Mouse (Mus musculus) neural tube, embryonic 14.5 days (tissue): ENCODE measurements around the gene Raver1. TPM values are rescaled to one million over a fixed set of nuclear protein-coding genes. Genes with fewer than 3 reads are reported as not detected.
A peak's percentile ranks its signal among the peaks of the same experiment; 100 is the strongest.

Source experiments
- ATAC-seq: fragments of 200-750 bp; cut with Nextera tagmentation; 2 replicates; pipeline ENCODE4 v1.8.0; 2017; ENCODE audit warnings: low read depth, mild to moderate bottlenecking, moderate TSS enrichment, moderate library complexity
- H3K27ac ChIP-seq: fragments of 300-500 bp; sonication (generic); 2 replicates; pipeline ENCODE4 v1.5.1; 2014; ENCODE audit warnings: low read depth, mild to moderate bottlenecking, control low read depth, low read length, moderate library complexity, mixed read lengths
- H3K27me3 ChIP-seq: fragments of 300-500 bp; sonication (generic); 2 replicates; pipeline ENCODE4 v1.6.1; 2014; ENCODE audit warnings: low read length; ENCODE audit not compliant: control insufficient read depth, insufficient read depth
- H3K36me3 ChIP-seq: fragments of 300-500 bp; sonication (generic); 2 replicates; pipeline ENCODE4 v1.6.1; 2014; ENCODE audit warnings: low read length, mixed read lengths; ENCODE audit not compliant: control insufficient read depth, insufficient read depth
- H3K4me1 ChIP-seq: fragments of 300-500 bp; sonication (generic); 2 replicates; pipeline ENCODE4 v1.6.1; 2014; ENCODE audit warnings: low read length; ENCODE audit not compliant: control insufficient read depth, insufficient read depth
- H3K4me2 ChIP-seq: fragments of 300-500 bp; sonication (generic); 2 replicates; pipeline ENCODE4 v1.6.1; 2014; ENCODE audit warnings: mild to moderate bottlenecking, low read depth, low read length, control low read depth
- H3K4me3 ChIP-seq: fragments of 300-500 bp; sonication (generic); 2 replicates; pipeline ENCODE4 v1.5.1; 2014; ENCODE audit warnings: low read depth, low read length, control low read depth, mixed read lengths
- H3K9ac ChIP-seq: fragments of 300-500 bp; sonication (generic); replicated peaks from 2 replicates; pipeline ENCODE4 v1.6.1; 2014; ENCODE audit warnings: low read depth, mild to moderate bottlenecking, control low read depth, low read length, mixed read lengths
- H3K9me3 ChIP-seq: fragments of 300-500 bp; sonication (generic); 2 replicates; pipeline ENCODE4 v1.6.1; 2016; ENCODE audit warnings: low read length; ENCODE audit not compliant: control insufficient read depth
- WGBS: fragments of 180-500 bp; shearing (Covaris S2); extraction: QIAGEN DNeasy Blood & Tissue Kit; methylation state at CpG from one replicate; pipeline ENCODE4 v1.1.7; 2014; 5-methylcytosine and 5-hydroxymethylcytosine counted together
- polyA plus RNA-seq: library from polyadenylated mRNA; unstranded; fragments of >200 nt; fragmentation: Nextera tagmentation; extraction: Ambion mirVana; gene quantifications from 2 replicates; pipeline ENCODE4 v1.2.1, GENCODE M21; 2014

The Raver1 gene
- polyA plus RNA-seq, 1 experiment from 2014 or later, result 29.4 TPM

- ATAC-seq, result no peak
- Histone ChIP-seq H3K4me2 (no peak overlapping the region), H3K9me3 (no peaks in the 10 kb centered on the region), H3K4me3 (no peak overlapping the region), H3K27ac (no peak overlapping the region), H3K36me3 (peaks cover 3% of the 10 kb centered on the region; the same call in 1 of the 2 replicates), H3K27me3 (no peaks in the 10 kb centered on the region), H3K4me1 (peaks cover 7% of the 10 kb centered on the region), H3K9ac (no peak overlapping the region)
- WGBS, result 90% methylated on average over 12 of the region's 12 CpGs
Measured at GRCm38 (mm10) chr9:21132102-21132775, 40.4 kb upstream of the Raver1 start.

- Histone ChIP-seq H3K4me3 (peak within 1 kb of the TSS; percentile 59), H3K36me3 (peaks cover 3% of the 10 kb centered on the region; the same call in 1 of the 2 replicates), H3K4me1 (peaks cover 7% of the 10 kb centered on the region), H3K27me3 (no peaks in the 10 kb centered on the region), H3K9me3 (no peaks in the 10 kb centered on the region), H3K27ac (peak within 1 kb of the TSS; percentile 60), H3K9ac (peak within 1 kb of the TSS; percentile 44), H3K4me2 (peak within 1 kb of the TSS; percentile 70)
- ATAC-seq, result peak; percentile 98
- WGBS, result 7% methylated on average over 37 of the region's 37 CpGs
Measured at GRCm38 (mm10) chr9:21131059-21131956, 39.5 kb upstream of the Raver1 start, which contains the start of gene Tyk2. Gene Tyk2 (minus strand): TSS chr9:21131243.

- 87% methylated on average over 2 of the region's 2 CpGs for WGBS
- H3K4me3 ChIP-seq, result no peak overlapping the region
- no peak overlapping the region for H3K9ac ChIP-seq
- no peak overlapping the region for H3K27ac ChIP-seq
- H3K27me3 ChIP-seq, result no peaks in the 10 kb centered on the region
- no peak for ATAC-seq
- no peaks in the 10 kb centered on the region for H3K9me3 ChIP-seq
- H3K36me3 ChIP-seq, result peaks cover 18% of the 10 kb centered on the region; the same call in 1 of the 2 replicates
- H3K4me1 ChIP-seq, result peaks cover 7% of the 10 kb centered on the region
- no peak overlapping the region for H3K4me2 ChIP-seq
Measured at GRCm38 (mm10) chr9:21126259-21126627, 34.4 kb upstream of the Raver1 start.

- Histone ChIP-seq H3K4me3 (no peak overlapping the region), H3K36me3 (peaks cover 20% of the 10 kb centered on the region; the same call in 1 of the 2 replicates)
- WGBS, result 89% methylated on average over 9 of the region's 9 CpGs
Measured at GRCm38 (mm10) chr9:21125502-21126258, 33.9 kb upstream of the Raver1 start.

GRCm38 (mm10) chr9:21124837-21125236 lies 33.0 kb upstream of the Raver1 start:
- no peak for ATAC-seq
- Histone ChIP-seq H3K36me3 (peaks cover 25% of the 10 kb centered on the region), H3K9me3 (no peaks in the 10 kb centered on the region), H3K4me2 (no peak overlapping the region), H3K4me3 (no peak overlapping the region), H3K27me3 (no peaks in the 10 kb centered on the region), H3K27ac (no peak overlapping the region), H3K9ac (no peak overlapping the region), H3K4me1 (no peaks in the 10 kb centered on the region)
- 87% methylated on average over 5 of the region's 5 CpGs for WGBS

More at GRCm38 (mm10) chr9:21125502-21126258, 33.9 kb upstream of the Raver1 start:
- Histone ChIP-seq H3K4me2 (no peak overlapping the region), H3K4me1 (peaks cover 5% of the 10 kb centered on the region), H3K27ac (no peak overlapping the region), H3K9ac (no peak overlapping the region), H3K9me3 (no peaks in the 10 kb centered on the region), H3K27me3 (no peaks in the 10 kb centered on the region)
- ATAC-seq, result no peak

- Histone ChIP-seq H3K4me2 (no peak overlapping the region), H3K9me3 (no peaks in the 10 kb centered on the region), H3K4me1 (no peaks in the 10 kb centered on the region), H3K27me3 (no peaks in the 10 kb centered on the region), H3K27ac (no peak overlapping the region), H3K36me3 (peaks cover 24% of the 10 kb centered on the region), H3K9ac (no peak overlapping the region), H3K4me3 (no peak overlapping the region)
- WGBS, result 92% methylated on average over 16 of the region's 16 CpGs
- ATAC-seq, result no peak
Measured at GRCm38 (mm10) chr9:21121483-21121882, 29.7 kb upstream of the Raver1 start.

GRCm38 (mm10) chr9:21117073-21117472 lies 25.3 kb upstream of the Raver1 start:
- Histone ChIP-seq H3K4me3 (no peak overlapping the region), H3K4me2 (no peak overlapping the region), H3K27ac (no peak overlapping the region), H3K4me1 (no peaks in the 10 kb centered on the region), H3K27me3 (no peaks in the 10 kb centered on the region), H3K9me3 (no peaks in the 10 kb centered on the region), H3K36me3 (peaks cover 15% of the 10 kb centered on the region; the same call in 1 of the 2 replicates), H3K9ac (no peak overlapping the region)
- WGBS, result 71% methylated on average over 6 of the region's 6 CpGs
- ATAC-seq, result no peak

- no peak for ATAC-seq
Measured at GRCm38 (mm10) chr9:21115105-21115504, 23.3 kb upstream of the Raver1 start.

More at GRCm38 (mm10) chr9:21115105-21115504, 23.3 kb upstream of the Raver1 start:
- Histone ChIP-seq H3K36me3 (peaks cover 7% of the 10 kb centered on the region; the same call in 1 of the 2 replicates), H3K9ac (no peak overlapping the region), H3K4me3 (no peak overlapping the region), H3K4me2 (no peak overlapping the region), H3K27me3 (no peaks in the 10 kb centered on the region), H3K4me1 (no peaks in the 10 kb centered on the region), H3K27ac (no peak overlapping the region), H3K9me3 (no peaks in the 10 kb centered on the region)
- 92% methylated on average over 8 of the region's 8 CpGs for WGBS
